Mouse (Mus musculus) c-Kit-positive CD71-positive TER-119-positive erythroid progenitor cells, embryonic 14.5 days (primary cell): ENCODE results near the gene R3hcc1l.

ENCODE experiments used
- DNase-seq: peaks from one replicate; pipeline ENCODE4 v3.0.0-alpha.2; 2013; ENCODE audit warnings: low spot score

Gene R3hcc1l

DNA sequence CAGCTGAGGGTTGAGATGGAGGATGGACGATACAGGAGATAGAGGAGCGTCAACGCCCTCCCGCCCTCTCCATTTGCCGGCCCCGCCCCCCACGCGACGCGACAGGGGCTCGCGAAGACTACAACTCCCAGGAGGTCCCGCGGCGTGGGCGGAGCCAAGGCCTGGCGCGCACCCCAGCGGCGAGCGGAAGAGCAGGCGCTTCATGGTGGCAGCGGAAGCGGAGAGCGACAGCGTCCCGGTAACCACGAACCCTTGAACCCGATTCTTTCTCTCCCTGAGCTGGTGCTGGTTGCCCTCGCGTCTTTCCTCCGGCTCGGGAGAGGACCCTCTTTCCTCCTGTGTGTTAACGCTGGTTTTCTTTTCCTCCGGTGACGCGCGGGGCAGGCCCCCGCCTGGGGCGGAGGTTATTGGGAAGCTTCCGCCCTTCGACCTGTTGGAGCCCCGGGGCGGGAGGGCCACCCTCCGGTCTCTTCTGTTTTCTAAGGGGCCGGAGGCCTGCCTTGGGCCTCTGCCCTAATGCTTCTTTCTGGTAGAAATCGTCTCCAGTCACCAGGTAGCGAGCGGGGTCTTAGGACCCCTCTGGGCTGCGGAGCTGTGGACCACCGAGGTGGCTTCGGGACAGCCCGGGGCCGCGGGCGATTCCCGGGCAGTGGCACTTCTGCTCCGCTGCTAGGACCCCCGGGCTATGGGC lies at the start of gene R3hcc1l:
Gene R3hcc1l, plus strand, starts transcription at position 140 of the 691 bp plus-strand sequence.
- DNase-seq = peak; percentile 92

GRCm38 (mm10) chr19:42471571-42471970 lies 47.0 kb upstream of the R3hcc1l start:
- no peak for DNase-seq

- no peak for DNase-seq
Measured at GRCm38 (mm10) chr19:42472831-42473230, 45.7 kb upstream of the R3hcc1l start.

- DNase-seq = no peak
Measured at GRCm38 (mm10) chr19:42477769-42478168, 40.8 kb upstream of the R3hcc1l start.

DNA sequence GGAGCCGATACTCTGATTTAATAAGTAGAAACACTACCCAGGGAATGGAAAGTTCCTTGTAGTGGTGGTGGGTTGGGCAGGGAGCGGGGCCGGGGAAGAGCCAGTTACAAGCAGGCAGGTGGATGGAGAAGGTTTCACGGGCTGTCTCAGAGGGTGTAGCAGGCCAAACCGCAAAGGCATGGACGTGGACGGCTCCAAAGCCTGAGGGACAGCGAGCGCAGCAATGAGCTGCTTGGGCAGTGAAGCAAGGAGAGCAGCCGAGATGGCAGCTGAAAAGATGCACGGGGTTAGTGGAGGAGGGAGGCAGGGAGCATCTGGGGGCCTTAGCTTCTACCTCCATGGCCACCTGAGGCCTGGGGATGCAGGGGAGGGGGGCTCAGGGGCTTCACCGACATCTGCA lies 40.3 kb upstream of the R3hcc1l start:
- no peak for DNase-seq

DNA sequence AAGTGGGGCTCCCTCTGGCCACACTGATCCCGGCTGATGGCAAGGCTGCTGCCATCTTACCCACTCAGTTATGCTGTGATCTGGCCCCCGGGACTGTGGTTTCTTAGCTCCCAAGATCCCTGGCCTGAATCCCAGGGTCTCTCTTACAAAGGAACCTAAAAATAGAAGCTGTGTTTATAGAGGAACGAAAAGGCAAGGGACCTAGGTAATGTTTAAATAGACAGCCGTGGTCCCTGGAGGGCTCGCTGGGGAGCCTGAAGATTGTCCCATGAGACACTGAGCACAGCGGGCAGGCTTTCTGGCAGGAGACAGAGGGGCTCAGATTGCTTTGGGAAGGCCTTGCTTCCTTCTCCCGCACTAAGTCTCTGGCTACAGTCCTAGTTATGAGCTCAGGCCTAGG lies 33.1 kb upstream of the R3hcc1l start:
- DNase-seq = no peak

DNA sequence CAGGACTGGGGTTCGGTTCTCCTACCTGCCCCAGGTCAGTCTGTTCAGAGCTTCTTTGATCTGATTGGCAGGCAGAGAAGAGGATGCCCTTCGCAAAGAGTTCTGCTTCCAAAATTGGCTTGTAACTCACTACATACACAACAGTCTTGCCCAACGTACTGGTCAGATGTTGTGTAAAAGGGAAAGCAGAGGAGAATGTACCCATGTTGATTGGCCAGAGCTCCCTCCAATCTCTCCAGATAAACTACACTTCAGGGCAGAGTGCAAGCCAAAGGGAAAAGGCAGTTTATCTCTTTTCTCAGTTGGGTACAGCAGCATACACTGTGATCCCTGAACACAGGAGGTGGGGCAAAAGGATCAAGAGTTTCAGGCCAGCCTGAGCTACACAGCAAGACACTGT lies 31.3 kb upstream of the R3hcc1l start:
- DNase-seq = no peak

- DNase-seq = no peak
Measured at GRCm38 (mm10) chr19:42493257-42493917, 25.2 kb upstream of the R3hcc1l start.

DNA sequence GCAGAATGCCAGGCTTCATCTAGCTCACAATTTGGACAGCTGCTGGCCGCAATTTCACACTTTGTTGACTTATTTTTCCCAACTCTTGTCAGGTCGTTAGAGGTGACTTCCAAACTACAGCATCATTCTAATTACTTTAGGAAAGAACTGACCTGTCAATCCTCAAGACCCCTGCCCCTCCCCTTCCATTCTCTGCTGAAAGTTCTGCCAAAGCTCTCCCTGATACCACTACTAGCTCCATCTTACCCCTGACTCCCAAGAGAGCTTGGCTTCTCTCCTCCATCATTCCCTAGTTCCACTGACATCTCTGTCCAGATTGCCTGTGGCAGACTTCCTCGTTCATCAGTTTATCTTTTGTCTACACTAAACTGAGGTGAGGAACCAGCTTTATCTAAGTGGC lies 14.4 kb upstream of the R3hcc1l start:
- no peak for DNase-seq

DNA sequence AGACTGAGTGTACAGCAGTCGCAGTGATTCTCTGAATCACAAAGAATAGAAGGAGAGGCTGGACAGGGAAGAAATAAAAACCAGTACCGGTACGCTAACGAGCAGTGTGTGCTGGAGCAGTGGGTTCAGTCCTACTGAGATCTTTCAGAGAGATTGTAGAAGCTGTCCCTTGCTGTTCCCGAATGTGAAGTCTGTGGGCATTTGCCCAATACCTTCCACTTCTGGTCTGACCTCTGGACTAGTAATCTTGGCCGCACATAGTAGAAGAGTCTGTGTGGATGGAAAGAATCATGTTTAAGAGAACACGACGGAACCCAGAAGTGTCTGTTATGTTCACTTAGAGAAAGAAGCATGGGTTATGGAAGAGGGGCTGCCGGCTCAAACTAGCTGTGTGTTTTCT lies 8.9 kb upstream of the R3hcc1l start:
- DNase-seq = no peak

- no peak for DNase-seq
Measured at GRCm38 (mm10) chr19:42510276-42511171, 8.0 kb upstream of the R3hcc1l start.

GRCm38 (mm10) chr19:42515656-42516055 lies 2.9 kb upstream of the R3hcc1l start:
- no peak for DNase-seq

GRCm38 (mm10) chr19:42516121-42516520 lies 2.4 kb upstream of the R3hcc1l start:
- no peak for DNase-seq

DNA sequence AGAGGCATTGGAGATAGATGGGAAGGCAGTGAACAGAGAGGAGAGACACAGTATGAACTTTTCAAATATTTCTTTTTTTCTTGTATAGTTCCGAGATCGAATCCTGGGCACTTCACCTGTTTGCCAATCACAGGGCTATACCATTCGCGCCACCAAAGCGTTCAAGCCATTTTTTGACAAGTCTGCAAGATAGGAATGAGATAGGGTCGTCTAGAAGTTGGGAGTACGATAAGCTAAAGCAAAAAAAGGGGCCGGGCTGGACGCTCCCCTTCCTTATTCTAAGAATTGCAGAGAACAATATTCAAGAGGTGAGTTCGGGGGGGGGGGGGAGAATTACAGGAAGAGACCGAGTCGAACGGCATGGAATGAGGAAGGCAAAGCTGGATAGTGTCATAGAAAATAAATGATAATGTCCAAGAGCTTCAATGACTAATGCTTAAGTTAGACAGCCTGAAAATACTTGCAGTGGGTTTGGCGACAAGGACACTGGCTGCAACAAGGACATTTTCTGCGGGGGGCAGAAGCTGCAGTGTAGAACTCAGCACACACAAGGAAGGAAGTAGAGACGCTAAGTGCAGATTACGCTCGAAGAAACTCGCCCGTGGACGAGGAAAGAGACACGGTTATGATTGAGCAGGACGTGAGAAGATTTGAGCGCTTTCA lies 471 bp upstream of the R3hcc1l start:
- no peak for DNase-seq

DNA sequence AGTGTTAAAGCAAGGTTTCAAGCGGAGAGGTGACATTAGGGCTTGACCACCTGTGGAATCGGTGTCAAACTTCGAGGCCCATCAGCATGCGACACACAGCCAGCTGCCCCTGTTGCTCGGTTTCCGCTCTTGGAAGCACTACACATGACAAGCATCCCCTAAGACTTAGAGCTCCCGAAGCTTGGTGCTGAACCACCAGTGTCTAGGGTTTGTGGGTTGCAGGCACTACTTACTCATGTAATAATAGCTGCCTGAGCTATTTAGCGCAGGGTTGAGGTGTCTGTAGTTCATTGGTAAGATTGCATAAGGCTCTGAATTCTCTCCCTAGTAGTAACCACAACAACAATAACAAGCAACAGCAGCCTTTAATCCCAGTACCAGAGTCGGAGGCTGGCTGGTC lies 1.2 kb downstream of the R3hcc1l start:
- DNase-seq = no peak

- DNase-seq = no peak
Measured at GRCm38 (mm10) chr19:42524703-42525102, 6.1 kb downstream of the R3hcc1l start.

GRCm38 (mm10) chr19:42529992-42530437 lies 11.5 kb downstream of the R3hcc1l start:
- DNase-seq = peak; percentile 30

GRCm38 (mm10) chr19:42534427-42534826 lies 15.9 kb downstream of the R3hcc1l start:
- no peak for DNase-seq

GRCm38 (mm10) chr19:42537600-42537999 lies 19.0 kb downstream of the R3hcc1l start:
- DNase-seq = no peak

- no peak for DNase-seq
Measured at GRCm38 (mm10) chr19:42538911-42539310, 20.4 kb downstream of the R3hcc1l start.

DNA sequence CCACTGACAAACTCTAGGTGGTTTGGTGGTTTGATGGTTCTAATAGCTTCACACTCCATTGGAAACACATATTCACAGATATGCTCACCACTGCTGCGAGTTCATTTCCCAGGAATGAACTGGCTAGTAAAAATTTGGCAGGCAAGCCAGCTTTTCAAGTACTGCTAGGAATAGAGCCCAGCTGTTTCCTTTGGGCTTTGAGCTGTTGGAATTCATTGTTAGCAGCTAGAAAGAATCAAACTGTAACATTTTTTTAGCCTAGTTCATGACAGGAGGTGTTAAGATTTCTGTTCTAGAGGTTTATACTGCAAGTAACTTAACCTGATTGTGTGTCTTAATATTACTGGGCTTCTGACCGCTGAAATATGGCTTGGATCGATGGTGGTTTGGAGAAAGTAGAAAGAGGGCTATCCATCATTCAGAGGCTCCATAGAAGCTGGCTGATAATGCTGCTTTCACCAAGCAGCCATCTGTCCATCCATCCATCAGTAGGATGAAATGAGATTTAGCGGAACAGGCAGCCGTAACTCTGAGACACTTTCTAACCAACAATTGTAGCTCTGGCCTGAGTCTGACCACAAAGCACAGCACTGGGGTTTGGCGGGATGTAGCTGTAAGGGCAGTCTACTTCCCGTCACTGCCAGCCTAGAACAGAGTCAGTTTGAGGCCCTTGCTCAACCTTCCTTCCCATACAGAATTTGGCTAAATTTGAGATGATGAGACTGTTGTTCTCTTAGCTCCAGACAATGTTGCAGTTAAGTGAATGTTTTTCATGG lies 21.0 kb downstream of the R3hcc1l start:
- DNase-seq = no peak
